Mouse (Mus musculus) hindbrain, postnatal 0 days (tissue): Measurements from ENCODE around the gene Erbb2. TPM values are rescaled to one million over a fixed set of nuclear protein-coding genes. Genes with fewer than 3 reads are reported as not detected.

Experiments used
- ATAC-seq: fragments of 200-750 bp; cut with Nextera tagmentation; 2 replicates; pipeline ENCODE4 v1.8.0; 2017; ENCODE audit warnings: mild to moderate bottlenecking, moderate TSS enrichment, moderate library complexity
- DNase-seq: peaks from one replicate; pipeline ENCODE4 v3.0.0-alpha.2; 2015; ENCODE audit warnings: low spot score
- H3K27ac ChIP-seq: fragments of 300-500 bp; sonication (generic); 2 replicates; pipeline ENCODE4 v1.5.1; 2014; ENCODE audit warnings: mild to moderate bottlenecking
- H3K27me3 ChIP-seq: fragments of 300-500 bp; sonication (generic); 2 replicates; pipeline ENCODE4 v1.6.1; 2014; ENCODE audit warnings: low read length, mixed read lengths; ENCODE audit not compliant: insufficient read depth
- H3K36me3 ChIP-seq: fragments of 300-500 bp; sonication (generic); 2 replicates; pipeline ENCODE4 v1.6.1; 2014; ENCODE audit warnings: low read length, mixed read lengths; ENCODE audit not compliant: insufficient read depth
- H3K4me1 ChIP-seq: fragments of 300-500 bp; sonication (generic); 2 replicates; pipeline ENCODE4 v1.6.1; 2014; ENCODE audit warnings: antibody characterized with exemption, low read length, mixed read lengths; ENCODE audit not compliant: insufficient read depth
- H3K4me2 ChIP-seq: fragments of 300-500 bp; sonication (generic); 2 replicates; pipeline ENCODE4 v1.6.1; 2014; ENCODE audit warnings: low read depth, mild to moderate bottlenecking, low read length, moderate library complexity, mixed read lengths
- H3K4me3 ChIP-seq: fragments of 300-500 bp; sonication (generic); 2 replicates; pipeline ENCODE4 v1.5.1; 2014; ENCODE audit warnings: low read length
- H3K9ac ChIP-seq: fragments of 300-500 bp; sonication (generic); replicated peaks from 2 replicates; pipeline ENCODE4 v1.6.1; 2014; ENCODE audit warnings: mild to moderate bottlenecking, low read length, moderate library complexity, mixed read lengths
- H3K9me3 ChIP-seq: fragments of 300-500 bp; sonication (generic); 2 replicates; pipeline ENCODE4 v1.6.1; 2016; ENCODE audit warnings: low read length, mixed read lengths
- CTCF ChIP-seq: IDR thresholded peaks from 2 replicates; pipeline ENCODE4 v1.5.1; 2016; ENCODE audit warnings: antibody characterized with exemption, control low read depth, low read depth
- WGBS: fragments of 180-500 bp; shearing (Covaris S2); extraction: QIAGEN DNeasy Blood & Tissue Kit; methylation state at CpG from one replicate; pipeline ENCODE4 v1.1.7; 2014; 5-methylcytosine and 5-hydroxymethylcytosine counted together
- polyA plus RNA-seq: library from polyadenylated mRNA; unstranded; fragments of >200 nt; fragmentation: Nextera tagmentation; extraction: Ambion mirVana; gene quantifications from 2 replicates; pipeline ENCODE4 v1.2.1, GENCODE M21; 2015
- total RNA-seq: library from RNA; depleted of rRNA; stranded (reverse); fragments of >200 nt; gene quantifications from 2 replicates; pipeline ENCODE4 v1.2.3, GENCODE M21; 2014; rRNA removed

The Erbb2 gene
- total and polyA plus RNA-seq, 2 experiments from 2014 or later = 5.1 to 11.7 TPM

DNA sequence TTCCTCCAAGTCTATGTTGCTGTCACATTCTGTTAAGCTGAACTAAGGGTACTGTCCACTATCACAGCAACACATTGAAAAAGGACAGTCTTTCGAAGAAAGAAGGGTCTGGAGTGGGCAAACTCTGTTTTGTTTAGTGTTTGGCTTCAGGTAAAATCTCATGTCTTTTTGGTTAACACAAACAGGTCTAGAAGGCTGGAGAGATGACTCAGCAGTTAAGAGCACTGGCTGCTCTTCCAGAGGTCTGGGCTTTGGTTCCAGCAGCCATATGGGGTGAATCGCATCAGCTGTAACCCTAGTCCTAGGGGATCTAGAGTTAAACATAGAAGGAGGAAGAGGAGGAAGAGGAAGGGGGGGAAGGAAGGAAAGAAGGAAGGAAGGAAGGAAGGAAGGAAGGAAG lies 73.5 kb downstream of the Erbb2 start:
- Histone ChIP-seq H3K27ac (no peak overlapping the region), H3K4me1 (no peaks in the 10 kb centered on the region), H3K4me2 (no peak overlapping the region), H3K9me3 (no peaks in the 10 kb centered on the region), H3K9ac (no peak overlapping the region), H3K27me3 (no peaks in the 10 kb centered on the region), H3K36me3 (no peaks in the 10 kb centered on the region), H3K4me3 (no peak overlapping the region)
- 78% methylated on average over 2 of the region's 2 CpGs for WGBS
- TF ChIP-seq CTCF = no peak
- ATAC-seq (no peak), DNase-seq (no peak)

Other genes starting within 250 kb of the Erbb2 start
- 32.7 and 39.5 TPM in 2 replicates for gene Med1, start 219.2 kb upstream of the Erbb2 start, total RNA-seq
- gene Med1, start 219.2 kb upstream of the Erbb2 start, polyA plus RNA-seq = 48.9 and 49.0 TPM in 2 replicates
- gene Cdk12, start 209.4 kb upstream of the Erbb2 start, total RNA-seq = 27.4 and 28.5 TPM in 2 replicates
- 5.8 and 6.6 TPM in 2 replicates for gene Cdk12, start 209.4 kb upstream of the Erbb2 start, polyA plus RNA-seq
- 87.0 and 93.2 TPM in 2 replicates for gene Neurod2, start 82.8 kb upstream of the Erbb2 start, total RNA-seq
- 30.7 and 34.3 TPM in 2 replicates for gene Neurod2, start 82.8 kb upstream of the Erbb2 start, polyA plus RNA-seq
- gene Ppp1r1b, start 64.1 kb upstream of the Erbb2 start, total RNA-seq = 1.3 and 3.5 TPM in 2 replicates
- gene Ppp1r1b, start 64.1 kb upstream of the Erbb2 start, polyA plus RNA-seq = 18.0 and 19.1 TPM in 2 replicates
- 44.0 and 52.4 TPM in 2 replicates for gene Stard3, start 54.1 kb upstream of the Erbb2 start, total RNA-seq
- 28.4 and 31.9 TPM in 2 replicates for gene Stard3, start 54.1 kb upstream of the Erbb2 start, polyA plus RNA-seq
- gene Tcap, start 28.7 kb upstream of the Erbb2 start, total RNA-seq = 0.26 and 4.4 TPM in 2 replicates
- gene Tcap, start 28.7 kb upstream of the Erbb2 start, polyA plus RNA-seq = not detected in 2 replicates
- 1.2 and 5.4 TPM in 2 replicates for gene Pnmt, start 26.0 kb upstream of the Erbb2 start, total RNA-seq
- gene Pnmt, start 26.0 kb upstream of the Erbb2 start, polyA plus RNA-seq = 5.4 and 5.5 TPM in 2 replicates
- gene Pgap3, start 12.0 kb upstream of the Erbb2 start, total RNA-seq = 10.6 and 12.0 TPM in 2 replicates
- 7.8 and 9.2 TPM in 2 replicates for gene Pgap3, start 12.0 kb upstream of the Erbb2 start, polyA plus RNA-seq
- 70.0 and 73.9 TPM in 2 replicates for gene Mien1, start 26.5 kb downstream of the Erbb2 start, total RNA-seq
- gene Mien1, start 26.5 kb downstream of the Erbb2 start, polyA plus RNA-seq = 259 and 264 TPM in 2 replicates
- 1.5 and 2.7 TPM in 2 replicates for gene Grb7, start 33.9 kb downstream of the Erbb2 start, total RNA-seq
- gene Grb7, start 33.9 kb downstream of the Erbb2 start, polyA plus RNA-seq = 1.7 and 2.0 TPM in 2 replicates
- not detected in 2 replicates for gene Ikzf3, start 133.6 kb downstream of the Erbb2 start, total RNA-seq
- gene Ikzf3, start 133.6 kb downstream of the Erbb2 start, polyA plus RNA-seq = 0.18 and 0.20 TPM in 2 replicates
- not detected in 2 replicates for gene Zpbp2, start 138.6 kb downstream of the Erbb2 start, total RNA-seq
- gene Zpbp2, start 138.6 kb downstream of the Erbb2 start, polyA plus RNA-seq = 0.42 and 0.45 TPM in 2 replicates
- 103 and 112 TPM in 2 replicates for gene Ormdl3, start 174.9 kb downstream of the Erbb2 start, total RNA-seq
- 98.8 and 100 TPM in 2 replicates for gene Ormdl3, start 174.9 kb downstream of the Erbb2 start, polyA plus RNA-seq
- not detected in 2 replicates for gene Lrrc3c, start 185.8 kb downstream of the Erbb2 start, total RNA-seq
- gene Lrrc3c, start 185.8 kb downstream of the Erbb2 start, polyA plus RNA-seq = not detected in 2 replicates
- 0.21 TPM in 1 of 2 replicates, not detected in the other for gene Gm12355, start 213.2 kb downstream of the Erbb2 start, total RNA-seq
- 0.25 and 0.33 TPM in 2 replicates for gene Gm12355, start 213.2 kb downstream of the Erbb2 start, polyA plus RNA-seq
- 0.68 TPM in 1 of 2 replicates, not detected in the other for gene Gsdma3, start 213.9 kb downstream of the Erbb2 start, total RNA-seq
- not detected in 2 replicates for gene Gsdma3, start 213.9 kb downstream of the Erbb2 start, polyA plus RNA-seq
- not detected in 2 replicates for gene Gsdma2, start 234.3 kb downstream of the Erbb2 start, total RNA-seq
- gene Gsdma2, start 234.3 kb downstream of the Erbb2 start, polyA plus RNA-seq = not detected in 2 replicates